Mouse (Mus musculus) stomach, postnatal 0 days (tissue): ENCODE measurements around the gene Pcdh11x.

Experiments
- CTCF ChIP-seq: IDR thresholded peaks from 2 replicates; pipeline ENCODE4 v1.5.1; 2016; ENCODE audit warnings: antibody characterized with exemption, low read depth, mild to moderate bottlenecking, moderate library complexity
- EP300 ChIP-seq: optimal IDR thresholded peaks from 2 replicates; pipeline ENCODE3; 2016; ENCODE audit warnings: antibody characterized with exemption

DNA sequence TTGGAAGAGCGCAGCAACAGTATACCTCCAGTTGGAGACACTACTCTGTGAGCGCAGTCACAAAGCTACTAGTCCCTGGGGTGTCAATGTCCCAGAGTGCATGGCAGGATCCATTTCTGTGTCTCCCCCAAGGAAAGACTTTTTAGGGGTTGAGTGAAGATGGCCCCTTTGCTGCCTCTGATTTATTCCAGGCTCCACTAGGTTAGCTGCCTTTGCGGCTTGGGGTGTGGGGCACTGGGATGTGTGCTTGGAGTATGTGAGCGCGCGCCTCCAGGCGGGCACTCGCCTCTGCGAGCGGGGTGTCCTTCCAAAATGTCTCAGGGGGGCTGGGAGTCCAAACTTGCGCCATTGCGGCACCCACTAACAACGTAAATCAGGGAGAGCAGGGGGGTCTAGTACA is 1.6 kb downstream of the Pcdh11x start:
- TF ChIP-seq EP300: no peak
- TF ChIP-seq CTCF: no peak
